In the genomic region with DNA sequence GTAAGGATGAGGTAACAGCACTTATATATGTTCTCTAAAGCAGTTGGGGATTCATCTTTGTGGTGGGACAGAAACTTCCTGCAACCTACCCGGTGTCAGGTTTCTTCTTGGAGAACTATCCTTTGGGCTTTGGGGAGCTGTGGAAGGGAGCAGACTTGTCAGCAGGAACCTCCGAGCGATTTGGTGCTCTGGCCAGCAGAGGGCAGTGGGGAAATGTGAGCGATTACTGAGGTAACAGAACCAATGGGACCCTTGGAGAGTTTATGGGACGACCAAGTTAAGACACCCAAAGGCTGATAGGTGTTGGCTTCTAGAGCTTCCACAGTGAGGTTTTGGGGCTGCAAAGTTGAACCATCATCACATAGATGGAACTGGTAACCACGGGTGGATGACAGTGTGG, we compare ENCODE assay signal across 9 mouse cellular contexts.
DNase-seq lines count a peak whose midpoint lies in the region; ATAC-seq lines count a peak whose summit lies in the region.
"Had no signal": no experiment of that assay in that cellular context is flagged by ENCODE, and none has a peak within 500 bp of the region (broad histone marks: within the 10 kb centered on the region; RNA-seq: fewer than 3 reads in every experiment).

No protein-coding gene starts in this region.

- intact Hi-C loops in left cerebral cortex, postnatal 10 days (cut with DNase I) = no loop called here

- H3K27ac ChIP-seq in intestine, embryonic 14.5 days (ENCODE audit: low read depth) = no peak overlapping the region
- no peak overlapping the region for H3K27ac ChIP-seq in intestine, embryonic 16.5 days (ENCODE audit: low read length)
- H3K27ac ChIP-seq in neural tube, embryonic 12.5 days = no peak overlapping the region

- DNase-seq in intestine, embryonic 14.5 days (ENCODE audit: low spot score) = peak; percentile 68
- peak; percentile 10 for DNase-seq in adrenal gland, adult 8-10 months
- peak; percentile 45 for DNase-seq in embryo, embryonic 11.5 days (ENCODE audit: low read depth, low spot score)
- DNase-seq in induced T-regulatory cell, adult 2 months (ENCODE audit: low read depth) = peak; percentile 29
- DNase-seq in left cerebral cortex, postnatal 10 days (ENCODE audit: extremely low spot score in 1 of 2, low spot score in 2 of 2) = peak; percentile 42 to 62
- DNase-seq in thymus, postnatal 36 days = peak; percentile 28 to 36

- no peak overlapping the region for H3K4me3 ChIP-seq in intestine, embryonic 14.5 days (ENCODE audit: low read depth, low read length)
- no peak overlapping the region for H3K4me3 ChIP-seq in intestine, embryonic 16.5 days (ENCODE audit: low read length)
- H3K4me3 ChIP-seq in neural tube, embryonic 12.5 days = no peak overlapping the region
- H3K4me3 ChIP-seq: megakaryocyte, embryonic 14.5 days had no signal

- WGBS in intestine, embryonic 14.5 days = 18% methylated on average over 6 of the region's 6 CpGs
- 18% methylated on average over 6 of the region's 6 CpGs for WGBS in intestine, embryonic 16.5 days
- 20% methylated on average over 6 of the region's 6 CpGs for WGBS in neural tube, embryonic 12.5 days

- no peaks in the 10 kb centered on the region for H3K4me1 ChIP-seq in intestine, embryonic 14.5 days (replicated peaks; ENCODE audit: control insufficient read depth, insufficient read depth, low read length)
- no peaks in the 10 kb centered on the region for H3K4me1 ChIP-seq in intestine, embryonic 16.5 days (ENCODE audit: control insufficient read depth, insufficient read depth, low read length)
- no peaks in the 10 kb centered on the region for H3K4me1 ChIP-seq in neural tube, embryonic 12.5 days

- no peak overlapping the region for H3K9ac ChIP-seq in intestine, embryonic 14.5 days (ENCODE audit: low read length)
- H3K9ac ChIP-seq in intestine, embryonic 16.5 days (ENCODE audit: low read depth, low read length) = no peak overlapping the region
- no peak overlapping the region for H3K9ac ChIP-seq in neural tube, embryonic 12.5 days

- no peaks in the 10 kb centered on the region for H3K9me3 ChIP-seq in intestine, embryonic 14.5 days (ENCODE audit: control insufficient read depth, low read length)
- H3K9me3 ChIP-seq in intestine, embryonic 16.5 days (ENCODE audit: control insufficient read depth, low read length) = no peaks in the 10 kb centered on the region
- no peaks in the 10 kb centered on the region for H3K9me3 ChIP-seq in neural tube, embryonic 12.5 days
- H3K9me3 ChIP-seq: megakaryocyte, embryonic 14.5 days had no signal

- ATAC-seq in intestine, embryonic 14.5 days (replicated peaks; ENCODE audit: low FRiP score, low TSS enrichment, low read depth) = no peak
- ATAC-seq in intestine, embryonic 16.5 days = no peak
- peak; percentile 48; the same call in 1 of the 2 replicates for ATAC-seq in neural tube, embryonic 12.5 days (ENCODE audit: low FRiP score, low read depth)

- no peak overlapping the region for H3K4me2 ChIP-seq in intestine, embryonic 14.5 days (ENCODE audit: low read length)
- H3K4me2 ChIP-seq in intestine, embryonic 16.5 days (ENCODE audit: low read depth, low read length) = no peak overlapping the region
- no peak overlapping the region for H3K4me2 ChIP-seq in neural tube, embryonic 12.5 days (replicated peaks)

- H3K36me3 ChIP-seq in intestine, embryonic 14.5 days (ENCODE audit: control insufficient read depth, insufficient read depth, low read length) = no peaks in the 10 kb centered on the region
- H3K36me3 ChIP-seq in intestine, embryonic 16.5 days (ENCODE audit: control insufficient read depth, insufficient read depth, low read length) = no peaks in the 10 kb centered on the region
- no peaks in the 10 kb centered on the region for H3K36me3 ChIP-seq in neural tube, embryonic 12.5 days

- no peaks in the 10 kb centered on the region for H3K27me3 ChIP-seq in intestine, embryonic 14.5 days (replicated peaks; ENCODE audit: control insufficient read depth, insufficient read depth, low read length)
- no peaks in the 10 kb centered on the region for H3K27me3 ChIP-seq in intestine, embryonic 16.5 days (replicated peaks; ENCODE audit: control insufficient read depth, insufficient read depth, low read length)
- no peaks in the 10 kb centered on the region for H3K27me3 ChIP-seq in neural tube, embryonic 12.5 days (replicated peaks)

Comparison
In these comparisons a context has a peak if more than half of its experiments do, and no peak if none do; other contexts are left out.
1. DNase-seq: peak in every context shown above with its lines; median percentile 68 in intestine, embryonic 14.5 days; 52 in left cerebral cortex, postnatal 10 days; 45 in embryo, embryonic 11.5 days; 32 in thymus, postnatal 36 days; 29 in induced T-regulatory cell, adult 2 months; 10 in adrenal gland, adult 8-10 months.